Mouse (Mus musculus): Measurements from ENCODE around the gene Pml. TPM values are rescaled to one million over a fixed set of nuclear protein-coding genes. Genes with fewer than 3 reads are reported as not detected.
A peak's percentile ranks its signal among the peaks of the same experiment; 100 is the strongest.

The Pml gene
- polyA plus RNA-seq, 1 experiment from 2014 or later, result 21.6 TPM

DNA sequence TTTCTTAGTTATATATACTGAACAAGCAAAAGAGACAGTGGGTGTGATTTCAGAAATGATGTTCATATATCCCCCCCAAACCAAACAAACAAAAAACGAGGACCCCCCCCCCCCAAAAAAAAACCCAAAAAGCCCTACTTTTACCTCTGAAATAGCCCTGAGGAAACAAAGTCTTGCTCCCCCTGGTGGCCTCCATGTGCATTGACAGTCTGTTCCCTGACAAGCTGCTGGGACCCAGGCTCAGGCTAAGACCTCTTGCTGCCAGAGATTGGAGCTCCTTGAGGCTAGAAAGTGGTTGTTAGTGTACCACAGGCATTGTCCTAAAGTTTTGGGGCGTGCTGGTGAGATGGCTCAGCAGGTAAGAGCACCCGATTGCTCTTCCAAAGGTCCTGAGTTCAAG lies 32.0 kb upstream of the Pml start:
- Histone ChIP-seq H3K4me2 (ENCODE audit: low read depth, low read length) (no peak overlapping the region), H3K9ac (ENCODE audit: low read length) (no peak overlapping the region), H3K36me3 (ENCODE audit: control insufficient read depth, insufficient read depth, low read length) (no peaks in the 10 kb centered on the region), H3K27ac (ENCODE audit: low read length) (no peak overlapping the region), H3K4me3 (ENCODE audit: low read length) (no peak overlapping the region), H3K9me3 (ENCODE audit: control insufficient read depth, low read length) (no peaks in the 10 kb centered on the region), H3K4me1 (replicated peaks; ENCODE audit: control insufficient read depth, insufficient read depth, low read length) (peaks cover 8% of the 10 kb centered on the region), H3K27me3 (ENCODE audit: control insufficient read depth, insufficient read depth, low read depth, low read length) (no peaks in the 10 kb centered on the region)
- 49% methylated on average over 3 of the region's 3 CpGs for WGBS
- no peak for ATAC-seq (ENCODE audit: low read depth)

- no peak overlapping the region for H3K9ac ChIP-seq (ENCODE audit: low read length)
- H3K4me2 ChIP-seq (ENCODE audit: low read depth, low read length), result no peak overlapping the region
- H3K4me3 ChIP-seq (ENCODE audit: low read length), result no peak overlapping the region
- no peaks in the 10 kb centered on the region for H3K36me3 ChIP-seq (ENCODE audit: control insufficient read depth, insufficient read depth, low read length)
- H3K4me1 ChIP-seq (replicated peaks; ENCODE audit: control insufficient read depth, insufficient read depth, low read length), result peaks cover 11% of the 10 kb centered on the region
- H3K27me3 ChIP-seq (ENCODE audit: control insufficient read depth, insufficient read depth, low read depth, low read length), result no peaks in the 10 kb centered on the region
- 36% methylated on average over 9 of the region's 9 CpGs for WGBS
- H3K9me3 ChIP-seq (ENCODE audit: control insufficient read depth, low read length), result no peaks in the 10 kb centered on the region
- peak; percentile 62 for ATAC-seq (ENCODE audit: low read depth)
- H3K27ac ChIP-seq (ENCODE audit: low read length), result no peak overlapping the region
These were observed 30.9 kb upstream of the Pml start for GRCm38 (mm10) chr9:58280259-58281109.

- Histone ChIP-seq H3K9ac (ENCODE audit: low read length) (no peak overlapping the region), H3K4me1 (replicated peaks; ENCODE audit: control insufficient read depth, insufficient read depth, low read length) (peaks cover 18% of the 10 kb centered on the region), H3K27ac (ENCODE audit: low read length) (no peak overlapping the region), H3K4me3 (ENCODE audit: low read length) (no peak overlapping the region), H3K27me3 (ENCODE audit: control insufficient read depth, insufficient read depth, low read depth, low read length) (no peaks in the 10 kb centered on the region), H3K36me3 (ENCODE audit: control insufficient read depth, insufficient read depth, low read length) (no peaks in the 10 kb centered on the region), H3K9me3 (ENCODE audit: control insufficient read depth, low read length) (no peaks in the 10 kb centered on the region), H3K4me2 (ENCODE audit: low read depth, low read length) (no peak overlapping the region)
- ATAC-seq (ENCODE audit: low read depth), result no peak
- WGBS, result 35% methylated on average over 5 of the region's 5 CpGs
These were observed 30.2 kb upstream of the Pml start for GRCm38 (mm10) chr9:58279780-58280179.

GRCm38 (mm10) chr9:58278821-58279723 lies 29.5 kb upstream of the Pml start:
- no peak overlapping the region for H3K27ac ChIP-seq (ENCODE audit: low read length)
- H3K36me3 ChIP-seq (ENCODE audit: control insufficient read depth, insufficient read depth, low read length), result no peaks in the 10 kb centered on the region
- H3K27me3 ChIP-seq (ENCODE audit: control insufficient read depth, insufficient read depth, low read depth, low read length), result no peaks in the 10 kb centered on the region
- H3K4me2 ChIP-seq (ENCODE audit: low read depth, low read length), result no peak overlapping the region
- peaks cover 22% of the 10 kb centered on the region for H3K4me1 ChIP-seq (replicated peaks; ENCODE audit: control insufficient read depth, insufficient read depth, low read length)
- ATAC-seq (ENCODE audit: low read depth), result no peak
- H3K9me3 ChIP-seq (ENCODE audit: control insufficient read depth, low read length), result no peaks in the 10 kb centered on the region
- no peak overlapping the region for H3K4me3 ChIP-seq (ENCODE audit: low read length)
- H3K9ac ChIP-seq (ENCODE audit: low read length), result no peak overlapping the region
- 59% methylated on average over 4 of the region's 4 CpGs for WGBS

DNA sequence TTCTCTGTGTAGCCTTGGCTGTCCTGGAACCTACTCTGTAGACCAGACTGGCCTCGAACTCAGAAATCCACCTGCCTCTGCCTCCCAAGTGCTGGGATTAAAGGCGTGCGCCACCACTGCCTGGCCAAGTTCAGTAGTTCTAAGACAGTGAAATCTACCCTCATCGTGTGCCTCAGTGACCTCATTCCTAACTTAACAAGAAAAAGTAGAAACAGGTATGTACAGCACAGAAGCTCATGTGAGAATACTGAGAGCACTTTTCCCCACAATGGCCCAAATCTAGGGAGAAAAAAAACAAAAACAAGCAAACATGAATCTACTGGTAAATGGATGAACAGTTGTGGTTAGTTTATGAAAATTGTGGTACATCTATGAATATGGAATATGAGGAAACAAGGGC lies 28.7 kb upstream of the Pml start:
- no peaks in the 10 kb centered on the region for H3K36me3 ChIP-seq (ENCODE audit: control insufficient read depth, insufficient read depth, low read length)
- H3K9ac ChIP-seq (ENCODE audit: low read length), result no peak overlapping the region
- no peak overlapping the region for H3K4me2 ChIP-seq (ENCODE audit: low read depth, low read length)
- H3K27me3 ChIP-seq (ENCODE audit: control insufficient read depth, insufficient read depth, low read depth, low read length), result no peaks in the 10 kb centered on the region
- peaks cover 20% of the 10 kb centered on the region for H3K4me1 ChIP-seq (replicated peaks; ENCODE audit: control insufficient read depth, insufficient read depth, low read length)
- no peak overlapping the region for H3K27ac ChIP-seq (ENCODE audit: low read length)
- WGBS, result 92% methylated on average over 4 of the region's 4 CpGs
- no peak overlapping the region for H3K4me3 ChIP-seq (ENCODE audit: low read length)
- ATAC-seq (ENCODE audit: low read depth), result no peak
- H3K9me3 ChIP-seq (ENCODE audit: control insufficient read depth, low read length), result no peaks in the 10 kb centered on the region

GRCm38 (mm10) chr9:58276346-58276745 lies 26.8 kb upstream of the Pml start:
- Histone ChIP-seq H3K27me3 (ENCODE audit: control insufficient read depth, insufficient read depth, low read depth, low read length) (no peaks in the 10 kb centered on the region), H3K4me2 (ENCODE audit: low read depth, low read length) (no peak overlapping the region), H3K36me3 (ENCODE audit: control insufficient read depth, insufficient read depth, low read length) (no peaks in the 10 kb centered on the region), H3K4me3 (ENCODE audit: low read length) (no peak overlapping the region), H3K9me3 (ENCODE audit: control insufficient read depth, low read length) (no peaks in the 10 kb centered on the region), H3K4me1 (replicated peaks; ENCODE audit: control insufficient read depth, insufficient read depth, low read length) (peaks cover 20% of the 10 kb centered on the region), H3K9ac (ENCODE audit: low read length) (no peak overlapping the region), H3K27ac (ENCODE audit: low read length) (peak overlapping the region; percentile 16; the same call in 1 of the 2 replicates)
- ATAC-seq (ENCODE audit: low read depth), result no peak
- WGBS, result 56% methylated on average over 5 of the region's 5 CpGs

GRCm38 (mm10) chr9:58275797-58276196 lies 26.2 kb upstream of the Pml start:
- peaks cover 20% of the 10 kb centered on the region for H3K4me1 ChIP-seq (replicated peaks; ENCODE audit: control insufficient read depth, insufficient read depth, low read length)
- no peaks in the 10 kb centered on the region for H3K36me3 ChIP-seq (ENCODE audit: control insufficient read depth, insufficient read depth, low read length)
- peak overlapping the region; percentile 4; the same call in 1 of the 2 replicates for H3K4me3 ChIP-seq (ENCODE audit: low read length)
- H3K4me2 ChIP-seq (ENCODE audit: low read depth, low read length), result peak overlapping the region; percentile 37
- no peaks in the 10 kb centered on the region for H3K27me3 ChIP-seq (ENCODE audit: control insufficient read depth, insufficient read depth, low read depth, low read length)
- no peak for ATAC-seq (ENCODE audit: low read depth)
- H3K9ac ChIP-seq (ENCODE audit: low read length), result peak overlapping the region; percentile 30; the same call in 1 of the 2 replicates
- no peaks in the 10 kb centered on the region for H3K9me3 ChIP-seq (ENCODE audit: control insufficient read depth, low read length)
- peak overlapping the region; percentile 76 for H3K27ac ChIP-seq (ENCODE audit: low read length)
- WGBS, result 62% methylated on average over 3 of the region's 3 CpGs

GRCm38 (mm10) chr9:58275115-58275774 lies 25.7 kb upstream of the Pml start:
- H3K9ac ChIP-seq (ENCODE audit: low read length), result peak overlapping the region; percentile 30; the same call in 1 of the 2 replicates
- WGBS, result 3% methylated on average over 8 of the region's 8 CpGs
- no peaks in the 10 kb centered on the region for H3K27me3 ChIP-seq (ENCODE audit: control insufficient read depth, insufficient read depth, low read depth, low read length)
- ATAC-seq (ENCODE audit: low read depth), result peak; percentile 96
- peak overlapping the region; percentile 4; the same call in 1 of the 2 replicates for H3K4me3 ChIP-seq (ENCODE audit: low read length)
- no peaks in the 10 kb centered on the region for H3K9me3 ChIP-seq (ENCODE audit: control insufficient read depth, low read length)
- H3K4me2 ChIP-seq (ENCODE audit: low read depth, low read length), result peak overlapping the region; percentile 37
- peaks cover 18% of the 10 kb centered on the region for H3K4me1 ChIP-seq (replicated peaks; ENCODE audit: control insufficient read depth, insufficient read depth, low read length)
- H3K27ac ChIP-seq (ENCODE audit: low read length), result peak overlapping the region; percentile 76
- no peaks in the 10 kb centered on the region for H3K36me3 ChIP-seq (ENCODE audit: control insufficient read depth, insufficient read depth, low read length)

Measured in lung, embryonic 16.5 days (tissue).